Mouse (Mus musculus) lung, embryonic 15.5 days (tissue): ENCODE measurements around the gene Prss45. TPM values are rescaled to one million over a fixed set of nuclear protein-coding genes. Genes with fewer than 3 reads are reported as not detected.

Experiments used
- ATAC-seq: fragments of 200-750 bp; cut with Nextera tagmentation; 2 replicates; pipeline ENCODE4 v1.8.0; 2017; ENCODE audit warnings: moderate number of reproducible peaks, borderline replicate concordance; ENCODE audit not compliant: low FRiP score, low TSS enrichment; ENCODE audit errors: extremely low read depth
- H3K27ac ChIP-seq: fragments of 300-500 bp; sonication (generic); 2 replicates; pipeline ENCODE4 v1.5.1; 2015; ENCODE audit warnings: moderate library complexity, mild to moderate bottlenecking, inconsistent platforms
- H3K27me3 ChIP-seq: fragments of 300-500 bp; sonication (generic); 2 replicates; pipeline ENCODE4 v1.6.1; 2015; ENCODE audit warnings: inconsistent platforms
- H3K36me3 ChIP-seq: fragments of 300-500 bp; sonication (generic); 2 replicates; pipeline ENCODE4 v1.6.1; 2015; ENCODE audit warnings: inconsistent platforms
- H3K4me1 ChIP-seq: fragments of 300-500 bp; sonication (generic); 2 replicates; pipeline ENCODE4 v1.6.1; 2015; ENCODE audit warnings: inconsistent platforms
- H3K4me2 ChIP-seq: fragments of 300-500 bp; sonication (generic); 2 replicates; pipeline ENCODE4 v1.6.1; 2015; ENCODE audit warnings: inconsistent platforms, mild to moderate bottlenecking, moderate library complexity
- H3K4me3 ChIP-seq: fragments of 300-500 bp; sonication (generic); 2 replicates; pipeline ENCODE4 v1.5.1; 2015; ENCODE audit warnings: mild to moderate bottlenecking, inconsistent platforms
- H3K9ac ChIP-seq: fragments of 300-500 bp; sonication (generic); 2 replicates; pipeline ENCODE4 v1.6.1; 2015; ENCODE audit warnings: inconsistent platforms
- H3K9me3 ChIP-seq: fragments of 300-500 bp; sonication (generic); 2 replicates; pipeline ENCODE4 v1.6.1; 2016; ENCODE audit warnings: inconsistent platforms
- WGBS: fragments of 180-500 bp; shearing (Covaris S2); methylation state at CpG from one replicate; pipeline ENCODE4 v1.1.7; 2015; 5-methylcytosine and 5-hydroxymethylcytosine counted together
- polyA plus RNA-seq: library from polyadenylated mRNA; unstranded; fragments of >200 nt; fragmentation: Nextera tagmentation; extraction: Ambion mirVana; gene quantifications from 2 replicates; pipeline ENCODE4 v1.2.1, GENCODE M21; 2015

The Prss45 gene
- polyA plus RNA-seq, 1 experiment from 2014 or later = not detected

GRCm38 (mm10) chr9:110858967-110859596 is 24.7 kb downstream of the Prss45 start:
- WGBS = 84% methylated on average over 5 of the region's 5 CpGs
- no peaks in the 10 kb centered on the region for H3K36me3 ChIP-seq
- peaks cover 21% of the 10 kb centered on the region for H3K27me3 ChIP-seq
- no peaks in the 10 kb centered on the region for H3K9me3 ChIP-seq
- H3K4me1 ChIP-seq = peaks cover 5% of the 10 kb centered on the region; the same call in 1 of the 2 replicates
- no peak overlapping the region for H3K27ac ChIP-seq
- no peak for ATAC-seq
- H3K4me3 ChIP-seq = no peak overlapping the region
- no peak overlapping the region for H3K4me2 ChIP-seq
- no peak overlapping the region for H3K9ac ChIP-seq

- Histone ChIP-seq H3K36me3 (no peaks in the 10 kb centered on the region), H3K9ac (no peak overlapping the region), H3K27me3 (peaks cover 23% of the 10 kb centered on the region), H3K27ac (no peak overlapping the region), H3K4me3 (no peak overlapping the region), H3K4me2 (no peak overlapping the region), H3K4me1 (peaks cover 18% of the 10 kb centered on the region), H3K9me3 (no peaks in the 10 kb centered on the region)
- ATAC-seq = no peak
- 20% methylated on average over 7 of the region's 7 CpGs for WGBS
Observed at GRCm38 (mm10) chr9:110871030-110871429, 36.6 kb downstream of the Prss45 start.

GRCm38 (mm10) chr9:110873681-110874659 is 39.6 kb downstream of the Prss45 start:
- Histone ChIP-seq H3K36me3 (no peaks in the 10 kb centered on the region), H3K27ac (no peak overlapping the region), H3K4me1 (peaks cover 18% of the 10 kb centered on the region), H3K4me3 (peak overlapping the region; percentile 24), H3K4me2 (peak overlapping the region; percentile 51), H3K9me3 (no peaks in the 10 kb centered on the region), H3K9ac (no peak overlapping the region), H3K27me3 (peaks cover 23% of the 10 kb centered on the region)
- 8% methylated on average over 40 of the region's 40 CpGs for WGBS
- ATAC-seq = no peak

- no peak overlapping the region for H3K4me3 ChIP-seq
- no peak for ATAC-seq
- no peaks in the 10 kb centered on the region for H3K36me3 ChIP-seq
- peaks cover 23% of the 10 kb centered on the region for H3K27me3 ChIP-seq
- H3K9me3 ChIP-seq = no peaks in the 10 kb centered on the region
- no peak overlapping the region for H3K9ac ChIP-seq
- 19% methylated on average over 3 of the region's 3 CpGs for WGBS
- H3K4me2 ChIP-seq = no peak overlapping the region
- peaks cover 26% of the 10 kb centered on the region for H3K4me1 ChIP-seq
- no peak overlapping the region for H3K27ac ChIP-seq
Observed at GRCm38 (mm10) chr9:110874660-110875191, 40.3 kb downstream of the Prss45 start.

- Histone ChIP-seq H3K36me3 (no peaks in the 10 kb centered on the region), H3K9ac (no peak overlapping the region), H3K27ac (no peak overlapping the region), H3K4me1 (peaks cover 27% of the 10 kb centered on the region), H3K27me3 (peaks cover 26% of the 10 kb centered on the region), H3K9me3 (no peaks in the 10 kb centered on the region), H3K4me3 (no peak overlapping the region), H3K4me2 (no peak overlapping the region)
- ATAC-seq = no peak
- WGBS = 25% methylated on average over 6 of the region's 6 CpGs
Observed at GRCm38 (mm10) chr9:110875288-110875695, 40.9 kb downstream of the Prss45 start.

- Histone ChIP-seq H3K36me3 (no peaks in the 10 kb centered on the region), H3K4me3 (no peak overlapping the region), H3K4me1 (peaks cover 39% of the 10 kb centered on the region), H3K4me2 (no peak overlapping the region), H3K27ac (no peak overlapping the region), H3K9ac (no peak overlapping the region), H3K27me3 (peaks cover 31% of the 10 kb centered on the region), H3K9me3 (no peaks in the 10 kb centered on the region)
- no peak for ATAC-seq
- WGBS = 90% methylated on average over 1 of the region's 1 CpGs
Observed at GRCm38 (mm10) chr9:110877353-110877752, 43.0 kb downstream of the Prss45 start.

- 85% methylated on average over 5 of the region's 5 CpGs for WGBS
- Histone ChIP-seq H3K9me3 (no peaks in the 10 kb centered on the region), H3K9ac (no peak overlapping the region), H3K36me3 (no peaks in the 10 kb centered on the region), H3K27me3 (peaks cover 26% of the 10 kb centered on the region), H3K4me3 (no peak overlapping the region), H3K4me2 (no peak overlapping the region), H3K4me1 (peaks cover 39% of the 10 kb centered on the region), H3K27ac (no peak overlapping the region)
- no peak for ATAC-seq
Observed at GRCm38 (mm10) chr9:110877888-110878287, 43.5 kb downstream of the Prss45 start.

- Histone ChIP-seq H3K27me3 (peaks cover 11% of the 10 kb centered on the region), H3K9ac (peak within 1 kb of the TSS; percentile 49), H3K4me3 (peak within 1 kb of the TSS; percentile 56), H3K9me3 (no peaks in the 10 kb centered on the region), H3K4me1 (peaks cover 29% of the 10 kb centered on the region), H3K36me3 (no peaks in the 10 kb centered on the region), H3K27ac (peak within 1 kb of the TSS; percentile 64), H3K4me2 (peak within 1 kb of the TSS; percentile 92)
- ATAC-seq = 0 out of 2 replicates have a peak, but pooled peaks have one; percentile 11
- WGBS = 14% methylated on average over 12 of the region's 12 CpGs
Observed at GRCm38 (mm10) chr9:110879191-110879920, 45.0 kb downstream of the Prss45 start, which contains the start of gene Als2cl. Gene Als2cl, plus strand, starts transcription at chr9:110879870.

GRCm38 (mm10) chr9:110879998-110880561 is 45.7 kb downstream of the Prss45 start, which contains the start of gene Tmie:
Gene Tmie, minus strand, starts transcription at chr9:110880113.
- H3K9me3 ChIP-seq = no peaks in the 10 kb centered on the region
- H3K36me3 ChIP-seq = no peaks in the 10 kb centered on the region
- WGBS = under 1% methylated on average over 56 of the region's 57 CpGs
- H3K27ac ChIP-seq = peak within 1 kb of the TSS; percentile 64
- H3K27me3 ChIP-seq = peaks cover 9% of the 10 kb centered on the region; the same call in 1 of the 2 replicates
- peaks cover 21% of the 10 kb centered on the region for H3K4me1 ChIP-seq
- ATAC-seq = peak; percentile 80
- peak within 1 kb of the TSS; percentile 92 for H3K4me2 ChIP-seq
- peak within 1 kb of the TSS; percentile 56 for H3K4me3 ChIP-seq
- H3K9ac ChIP-seq = peak within 1 kb of the TSS; percentile 49

- Histone ChIP-seq H3K36me3 (no peaks in the 10 kb centered on the region), H3K9me3 (no peaks in the 10 kb centered on the region), H3K27ac (peak overlapping the region; percentile 64), H3K27me3 (peaks cover 9% of the 10 kb centered on the region; the same call in 1 of the 2 replicates), H3K9ac (peak overlapping the region; percentile 49), H3K4me3 (peak overlapping the region; percentile 56), H3K4me1 (peaks cover 21% of the 10 kb centered on the region), H3K4me2 (peak overlapping the region; percentile 92)
- 47% methylated on average over 4 of the region's 4 CpGs for WGBS
- peak; percentile 32; the same call in 1 of the 2 replicates for ATAC-seq
Observed at GRCm38 (mm10) chr9:110880772-110881171, 46.4 kb downstream of the Prss45 start.

- Histone ChIP-seq H3K9me3 (no peaks in the 10 kb centered on the region), H3K4me2 (peak overlapping the region; percentile 7; the same call in 1 of the 2 replicates), H3K36me3 (no peaks in the 10 kb centered on the region), H3K4me3 (no peak overlapping the region), H3K27me3 (peaks cover 9% of the 10 kb centered on the region; the same call in 1 of the 2 replicates), H3K4me1 (peaks cover 21% of the 10 kb centered on the region), H3K27ac (no peak overlapping the region), H3K9ac (no peak overlapping the region)
- WGBS = 58% methylated on average over 7 of the region's 7 CpGs
- no peak for ATAC-seq
Observed at GRCm38 (mm10) chr9:110881953-110882352, 47.6 kb downstream of the Prss45 start.
